14 mouse cellular contexts compared by ENCODE assay signal in genomic region chr11:70580358-70580720, GRCm38 (mm10). TPM values are rescaled to one million over a fixed set of nuclear protein-coding genes. Genes with fewer than 3 reads are reported as not detected.
DNase-seq lines count a peak whose midpoint lies in the region; ATAC-seq lines count a peak whose summit lies in the region.
"Had no signal": no experiment of that assay in that cellular context is flagged by ENCODE, and none has a peak within 500 bp of the region (broad histone marks: within the 10 kb centered on the region; RNA-seq: fewer than 3 reads in every experiment).

No protein-coding gene starts in this region.

- H3K4me1 ChIP-seq in midbrain, embryonic 10.5 days = peaks cover 37% of the 10 kb centered on the region
- H3K4me1 ChIP-seq in midbrain, embryonic 16.5 days (ENCODE audit: control insufficient read depth, insufficient read depth, low read length) = peaks cover 30% of the 10 kb centered on the region
- peaks cover 47% of the 10 kb centered on the region for H3K4me1 ChIP-seq in stomach, embryonic 15.5 days

- H3K4me2 ChIP-seq in midbrain, embryonic 16.5 days (ENCODE audit: low read length) = no peak overlapping the region
- no peak overlapping the region for H3K4me2 ChIP-seq in stomach, embryonic 15.5 days
- H3K4me2 ChIP-seq: forebrain, embryonic 15.5 days; liver, embryonic 15.5 days had no signal

- DNase-seq in heart, adult 11 months = peak; percentile 89
- DNase-seq in heart, postnatal 36 days = no peak
- DNase-seq in midbrain, embryonic 10.5 days (ENCODE audit: low spot score) = no peak
- no peak for DNase-seq in left cerebral cortex, postnatal 36 days (ENCODE audit: low spot score in 2 of 2)
- no peak for DNase-seq in left cerebral cortex, postnatal 14 days (ENCODE audit: low spot score in 2 of 2)
- DNase-seq: cerebellum, adult 9-10 months; heart, postnatal 10 days; kidney, postnatal 36 days had no signal

- no peak overlapping the region for H3K4me3 ChIP-seq in midbrain, embryonic 10.5 days
- no peak overlapping the region for H3K4me3 ChIP-seq in midbrain, embryonic 16.5 days (ENCODE audit: low read depth, low read length)
- no peak overlapping the region for H3K4me3 ChIP-seq in stomach, embryonic 15.5 days (replicated peaks)
- H3K4me3 ChIP-seq: forebrain, embryonic 15.5 days; liver, embryonic 15.5 days had no signal

- no peak for ATAC-seq in midbrain, embryonic 16.5 days
- ATAC-seq in inflammation-experienced regulatory T-cells, adult 6 months = peak; percentile 7
- no peak for ATAC-seq in stomach, embryonic 15.5 days (ENCODE audit: insufficient read depth, low FRiP score, low read depth)
- ATAC-seq: forebrain, embryonic 15.5 days had no signal

- 0 out of 2 replicates have a peak overlapping the region, but pooled peaks have one; percentile 17 for H3K27ac ChIP-seq in midbrain, embryonic 10.5 days (replicated peaks)
- no peak overlapping the region for H3K27ac ChIP-seq in midbrain, embryonic 16.5 days (ENCODE audit: low read length)
- peak overlapping the region; percentile 58 for H3K27ac ChIP-seq in stomach, embryonic 15.5 days
- H3K27ac ChIP-seq: forebrain, embryonic 15.5 days; liver, embryonic 15.5 days had no signal

- H3K27me3 ChIP-seq in midbrain, embryonic 10.5 days (ENCODE audit: low read depth, poor library complexity, severe bottlenecking) = no peaks in the 10 kb centered on the region
- no peaks in the 10 kb centered on the region for H3K27me3 ChIP-seq in midbrain, embryonic 16.5 days (ENCODE audit: control insufficient read depth, insufficient read depth, low read depth, low read length)
- H3K27me3 ChIP-seq in stomach, embryonic 15.5 days (replicated peaks) = no peaks in the 10 kb centered on the region
- H3K27me3 ChIP-seq: forebrain, embryonic 15.5 days; liver, embryonic 15.5 days had no signal

- intact Hi-C loops in heart, postnatal 36 days (cut with DNase I) = no loop called here
- intact Hi-C loops in left cerebral cortex, postnatal 36 days (cut with DNase I) = no loop called here
- intact Hi-C loops in left cerebral cortex, postnatal 14 days (cut with DNase I) = no loop called here

- H3K36me3 ChIP-seq in midbrain, embryonic 10.5 days = no peaks in the 10 kb centered on the region
- no peaks in the 10 kb centered on the region; the same call in 1 of the 2 replicates for H3K36me3 ChIP-seq in midbrain, embryonic 16.5 days (ENCODE audit: control insufficient read depth, insufficient read depth, low read length)
- H3K36me3 ChIP-seq in stomach, embryonic 15.5 days = no peaks in the 10 kb centered on the region
- H3K36me3 ChIP-seq: forebrain, embryonic 15.5 days; liver, embryonic 15.5 days had no signal

- 82% methylated on average over 5 of the region's 5 CpGs for WGBS in midbrain, embryonic 10.5 days
- WGBS in midbrain, embryonic 16.5 days = 69% methylated on average over 5 of the region's 5 CpGs
- WGBS in stomach, embryonic 15.5 days = 41% methylated on average over 5 of the region's 5 CpGs

- H3K9me3 ChIP-seq in midbrain, embryonic 10.5 days (replicated peaks) = no peaks in the 10 kb centered on the region
- H3K9me3 ChIP-seq in midbrain, embryonic 16.5 days (replicated peaks; ENCODE audit: control insufficient read depth, low read length, poor library complexity, severe bottlenecking) = no peaks in the 10 kb centered on the region
- H3K9me3 ChIP-seq in stomach, embryonic 15.5 days = no peaks in the 10 kb centered on the region
- H3K9me3 ChIP-seq: forebrain, embryonic 15.5 days; liver, embryonic 15.5 days had no signal

- H3K9ac ChIP-seq in midbrain, embryonic 16.5 days (ENCODE audit: low read depth, low read length) = no peak overlapping the region
- H3K9ac ChIP-seq in stomach, embryonic 15.5 days = no peak overlapping the region
- H3K9ac ChIP-seq: forebrain, embryonic 15.5 days; liver, embryonic 15.5 days had no signal

RNA-seq across cellular contexts. Expression of gene Mink1, which starts 17.7 kb away (rescaled TPM):
- total RNA-seq in heart, postnatal 36 days (2021) = 10 to 100 TPM; 43.9 to 49.4 TPM
- polyA plus RNA-seq in midbrain, embryonic 10.5 days (2016; fragmentation: Nextera tagmentation; extraction: Ambion mirVana) = 10.3 and 12.6 TPM in 2 replicates
- 16.7 and 18.2 TPM in 2 replicates for polyA plus RNA-seq in midbrain, embryonic 16.5 days (2015; fragmentation: Nextera tagmentation; extraction: Ambion mirVana)
- polyA plus RNA-seq in inflammation-experienced regulatory T-cells, adult 6 months (2017; shearing (Covaris generic)) = 10 to 100 TPM in 1 of 3 experiments, 1 to 10 TPM in 2; 6.2 to 11.8 (median 9.2) TPM
- 14.9 and 15.9 TPM in 2 replicates for polyA plus RNA-seq in stomach, embryonic 15.5 days (2015; fragmentation: Nextera tagmentation; extraction: Ambion mirVana)
- 100 to 1,000 TPM; 380 to 465 TPM for total RNA-seq in left cerebral cortex, postnatal 36 days (2021)
- total RNA-seq in left cerebral cortex, postnatal 14 days (2021) = 100 to 1,000 TPM; 346 to 351 TPM

RNA-seq across cellular contexts. Expression of gene 4930544D05Rik, which starts 35.3 kb away (rescaled TPM):
- not detected for total RNA-seq in heart, postnatal 36 days (2021)
- not detected in 2 replicates for polyA plus RNA-seq in midbrain, embryonic 10.5 days (2016; fragmentation: Nextera tagmentation; extraction: Ambion mirVana)
- polyA plus RNA-seq in midbrain, embryonic 16.5 days (2015; fragmentation: Nextera tagmentation; extraction: Ambion mirVana) = not detected in 2 replicates
- not detected for polyA plus RNA-seq in inflammation-experienced regulatory T-cells, adult 6 months (2017; shearing (Covaris generic))
- polyA plus RNA-seq in stomach, embryonic 15.5 days (2015; fragmentation: Nextera tagmentation; extraction: Ambion mirVana) = 0.23 TPM in 1 of 2 replicates, not detected in the other
- not detected for total RNA-seq in left cerebral cortex, postnatal 36 days (2021)
- 1 to 10 TPM in 1 of 2 experiments, under 1 TPM in 1; 0.51 to 1.2 TPM for total RNA-seq in left cerebral cortex, postnatal 14 days (2021)
- total RNA-seq: heart, postnatal 10 days had no signal
- polyA plus RNA-seq: forebrain, embryonic 15.5 days; liver, embryonic 15.5 days; neural tube, embryonic 14.5 days had no signal

RNA-seq across cellular contexts. Expression of gene Chrne, which starts 38.7 kb away (rescaled TPM):
- not detected for total RNA-seq in heart, postnatal 36 days (2021)
- polyA plus RNA-seq in midbrain, embryonic 10.5 days (2016; fragmentation: Nextera tagmentation; extraction: Ambion mirVana) = not detected in 2 replicates
- not detected in 2 replicates for polyA plus RNA-seq in midbrain, embryonic 16.5 days (2015; fragmentation: Nextera tagmentation; extraction: Ambion mirVana)
- 1 to 10 TPM in 1 of 3 experiments, under 1 TPM in 2; 0.51 to 3.0 (median 0.78) TPM for polyA plus RNA-seq in inflammation-experienced regulatory T-cells, adult 6 months (2017; shearing (Covaris generic))
- not detected in 2 replicates for polyA plus RNA-seq in stomach, embryonic 15.5 days (2015; fragmentation: Nextera tagmentation; extraction: Ambion mirVana)
- not detected for total RNA-seq in left cerebral cortex, postnatal 36 days (2021)
- total RNA-seq in left cerebral cortex, postnatal 14 days (2021) = not detected
- total RNA-seq: heart, postnatal 10 days had no signal
- polyA plus RNA-seq: liver, embryonic 15.5 days; neural tube, embryonic 14.5 days had no signal

RNA-seq across cellular contexts. Expression of gene Pld2, which starts 40.5 kb away (rescaled TPM):
- total RNA-seq in heart, postnatal 36 days (2021) = 1 to 10 TPM; 6.3 to 6.5 TPM
- polyA plus RNA-seq in midbrain, embryonic 10.5 days (2016; fragmentation: Nextera tagmentation; extraction: Ambion mirVana) = 3.5 and 4.1 TPM in 2 replicates
- 17.9 and 19.6 TPM in 2 replicates for polyA plus RNA-seq in midbrain, embryonic 16.5 days (2015; fragmentation: Nextera tagmentation; extraction: Ambion mirVana)
- 1 to 10 TPM; 1.8 to 2.1 (median 2.0) TPM for polyA plus RNA-seq in inflammation-experienced regulatory T-cells, adult 6 months (2017; shearing (Covaris generic))
- 12.9 and 13.7 TPM in 2 replicates for polyA plus RNA-seq in stomach, embryonic 15.5 days (2015; fragmentation: Nextera tagmentation; extraction: Ambion mirVana)
- total RNA-seq in left cerebral cortex, postnatal 36 days (2021) = 10 to 100 TPM; 14.5 to 20.7 TPM
- total RNA-seq in left cerebral cortex, postnatal 14 days (2021) = 10 to 100 TPM; 14.8 to 17.4 TPM

RNA-seq across cellular contexts. Expression of gene Gm40193, which starts 47.6 kb away (rescaled TPM):
- total RNA-seq in heart, postnatal 36 days (2021) = not detected
- polyA plus RNA-seq in midbrain, embryonic 10.5 days (2016; fragmentation: Nextera tagmentation; extraction: Ambion mirVana) = not detected in 2 replicates
- not detected in 2 replicates for polyA plus RNA-seq in midbrain, embryonic 16.5 days (2015; fragmentation: Nextera tagmentation; extraction: Ambion mirVana)
- polyA plus RNA-seq in inflammation-experienced regulatory T-cells, adult 6 months (2017; shearing (Covaris generic)) = not detected
- polyA plus RNA-seq in stomach, embryonic 15.5 days (2015; fragmentation: Nextera tagmentation; extraction: Ambion mirVana) = not detected in 2 replicates
- not detected for total RNA-seq in left cerebral cortex, postnatal 36 days (2021)
- total RNA-seq in left cerebral cortex, postnatal 14 days (2021) = not detected
- total RNA-seq: heart, postnatal 10 days had no signal
- polyA plus RNA-seq: forebrain, embryonic 15.5 days; liver, embryonic 15.5 days; neural tube, embryonic 14.5 days had no signal
